Mouse (Mus musculus) ZHBTc4 (cell line): ENCODE data around the gene Tdo2.

ENCODE experiments used
- DNase-seq: peaks from one replicate; pipeline ENCODE4 v3.0.0-alpha.2; 2011; ENCODE audit warnings: low read depth, low spot score

The Tdo2 gene

DNA sequence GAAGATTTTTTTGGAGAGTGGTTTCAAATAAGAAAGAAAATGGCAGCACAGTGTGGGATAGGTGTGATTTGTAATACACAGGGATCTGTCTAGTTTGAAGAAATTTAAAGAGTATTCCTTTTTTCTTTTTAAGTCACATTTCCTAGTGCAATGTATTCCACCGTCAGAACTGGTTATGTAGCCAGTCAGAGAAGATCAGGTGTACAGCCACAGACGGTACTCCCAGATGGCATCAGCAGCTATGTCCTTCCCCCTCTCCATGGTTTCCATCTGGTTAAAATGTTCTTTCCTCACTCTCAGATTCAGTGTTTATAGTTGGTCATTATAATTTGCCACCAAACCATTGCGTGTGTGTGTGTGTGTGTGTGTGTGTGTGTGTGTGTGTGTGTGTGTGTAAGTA is 32.9 kb downstream of the Tdo2 start:
- DNase-seq: no peak

DNA sequence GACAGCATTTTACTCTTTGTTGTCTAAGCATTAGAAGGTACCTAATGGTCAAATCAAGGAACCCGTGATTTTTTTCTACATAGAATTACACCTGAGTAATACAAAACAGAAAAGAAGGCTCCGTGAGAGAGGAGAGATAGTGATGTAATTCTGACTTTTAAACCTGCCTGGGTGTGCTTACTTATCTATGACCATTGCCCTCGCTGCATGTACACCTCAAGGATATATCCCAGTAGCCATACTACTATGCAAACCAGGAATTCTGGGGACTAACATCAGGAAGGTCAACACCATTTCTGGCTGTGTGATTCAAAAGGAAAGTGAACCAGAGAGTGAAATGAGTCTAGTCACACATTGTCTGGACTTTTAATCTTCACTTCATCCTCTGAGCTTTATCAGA is 33.7 kb downstream of the Tdo2 start:
- DNase-seq: no peak

DNA sequence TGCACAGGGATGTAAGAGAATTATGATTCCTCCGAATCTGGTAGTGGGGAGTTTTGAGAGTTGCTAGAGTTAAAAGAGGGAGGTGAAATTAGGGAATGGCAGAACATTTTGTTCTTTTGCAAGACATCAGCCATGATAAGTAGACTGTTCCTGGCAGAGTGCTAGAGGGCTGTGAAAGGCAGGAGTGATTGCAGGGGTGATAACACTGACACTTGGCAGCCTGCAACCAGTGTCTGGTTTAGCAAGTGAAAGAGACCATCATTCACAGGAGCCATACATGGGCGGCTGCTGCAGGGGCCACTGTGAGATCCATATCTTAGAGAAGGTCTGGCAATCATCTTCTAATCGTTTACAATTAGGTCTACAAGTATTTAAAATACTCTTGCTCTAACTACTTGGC is 37.1 kb downstream of the Tdo2 start:
- DNase-seq: no peak

GRCm38 (mm10) chr3:81933348-81933747 is 42.7 kb downstream of the Tdo2 start:
- no peak for DNase-seq

DNA sequence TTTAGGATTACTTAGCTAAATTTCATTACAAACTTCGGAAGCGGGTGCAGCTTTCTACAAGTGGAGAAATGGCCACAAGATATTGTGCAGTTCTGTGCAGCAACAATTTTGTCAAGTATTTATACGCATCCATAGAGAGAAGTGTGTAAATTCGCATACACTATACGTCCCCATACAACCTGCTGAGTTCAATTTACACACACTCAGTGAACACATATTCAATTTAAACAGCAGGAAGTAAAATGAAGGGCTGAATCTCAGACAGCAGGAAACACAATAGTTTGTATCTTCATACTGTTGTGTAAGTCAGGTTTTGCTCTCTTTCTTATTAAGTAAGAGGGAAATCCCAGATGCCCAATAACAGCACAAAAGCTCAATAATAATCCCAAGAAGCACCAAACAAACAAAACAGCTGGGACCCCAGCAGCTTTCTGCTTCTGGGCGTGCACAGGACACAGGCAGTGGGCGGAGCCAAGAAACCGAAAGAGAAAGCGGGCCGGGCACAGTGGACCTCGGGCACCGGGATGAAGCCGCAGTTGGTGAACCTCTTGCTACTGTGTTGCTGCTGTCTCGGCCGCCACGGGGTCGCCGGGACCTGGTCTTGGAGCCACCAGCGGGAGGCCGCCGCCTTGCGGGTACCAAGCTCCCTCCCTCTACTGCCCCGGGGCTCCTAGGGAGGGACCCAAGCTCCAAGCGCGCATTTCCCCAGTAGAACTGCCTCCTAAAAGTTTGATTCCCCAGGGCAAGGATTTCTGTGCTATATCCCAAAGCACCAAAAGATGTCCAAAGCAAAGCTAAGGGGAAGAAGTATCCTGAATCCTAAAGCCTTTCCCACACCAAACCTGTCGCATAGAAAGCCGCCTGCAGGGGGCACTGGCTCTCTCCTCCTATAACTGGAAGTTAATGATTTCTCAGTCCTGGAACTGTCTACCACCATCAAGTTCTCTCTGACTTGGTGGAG is 43.6 kb downstream of the Tdo2 start, which contains the start of gene Ctso:
Gene Ctso, plus strand, starts transcription at position 461 of the 961 bp plus-strand sequence.
- DNase-seq: peak; percentile 76

DNA sequence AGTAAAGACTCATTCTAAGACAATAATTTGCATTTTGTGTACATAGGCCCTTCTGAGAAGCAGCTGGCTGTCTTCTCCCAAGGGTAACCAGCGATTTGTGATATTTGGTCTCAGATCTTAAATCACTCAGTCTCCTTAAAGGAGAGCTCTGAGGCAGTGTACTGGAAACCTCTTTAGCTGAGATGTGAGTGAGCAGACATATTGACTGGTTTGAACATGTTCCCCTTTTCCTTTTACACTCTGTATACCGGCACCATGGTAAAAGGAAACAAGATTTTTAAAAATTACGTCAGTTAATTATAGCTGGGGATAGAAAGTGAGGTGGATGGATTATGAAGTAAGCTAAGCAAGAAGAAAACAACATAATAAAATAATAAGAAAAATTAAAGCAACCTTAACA is 44.3 kb downstream of the Tdo2 start:
- no peak for DNase-seq

DNA sequence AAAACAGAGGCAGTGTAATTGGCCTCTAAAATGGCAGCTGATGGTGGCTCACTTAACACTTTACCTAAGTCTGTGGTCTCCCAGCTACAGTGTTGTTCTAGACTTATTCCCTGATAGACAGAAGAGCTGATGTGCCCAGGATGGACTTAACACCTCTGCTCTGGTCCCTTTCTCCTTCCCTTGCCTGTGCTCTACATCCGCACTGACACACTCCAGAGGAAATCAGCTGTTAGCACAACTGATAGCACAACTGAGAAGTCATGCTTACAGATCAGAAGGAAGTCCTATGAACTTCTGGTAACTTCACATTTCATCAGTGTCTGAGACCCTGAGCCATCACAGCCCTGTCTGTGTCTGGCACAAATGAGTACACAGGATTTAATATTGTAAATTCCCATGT is 46.9 kb downstream of the Tdo2 start:
- no peak for DNase-seq

- no peak for DNase-seq
These were observed 49.2 kb downstream of the Tdo2 start for GRCm38 (mm10) chr3:81926764-81927325.

DNA sequence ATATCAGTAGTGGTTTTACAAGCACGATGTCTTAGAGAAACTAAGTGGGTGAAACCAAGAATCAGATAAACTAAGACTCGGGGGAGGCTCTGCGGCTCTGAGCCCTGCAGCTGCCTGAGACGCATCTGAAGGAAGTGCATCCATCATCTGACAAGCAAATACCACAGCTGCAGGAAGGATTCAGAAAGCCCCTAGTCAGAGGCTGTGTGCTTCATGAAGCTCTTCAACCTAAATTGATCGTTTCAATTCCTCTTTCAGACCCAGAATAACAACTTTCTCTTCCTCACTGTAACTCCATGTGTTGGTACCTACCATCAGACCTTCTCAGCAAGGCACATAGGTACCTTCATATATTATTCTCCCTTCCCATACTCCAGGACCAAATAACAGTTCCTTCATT is 50.1 kb downstream of the Tdo2 start:
- no peak for DNase-seq

DNA sequence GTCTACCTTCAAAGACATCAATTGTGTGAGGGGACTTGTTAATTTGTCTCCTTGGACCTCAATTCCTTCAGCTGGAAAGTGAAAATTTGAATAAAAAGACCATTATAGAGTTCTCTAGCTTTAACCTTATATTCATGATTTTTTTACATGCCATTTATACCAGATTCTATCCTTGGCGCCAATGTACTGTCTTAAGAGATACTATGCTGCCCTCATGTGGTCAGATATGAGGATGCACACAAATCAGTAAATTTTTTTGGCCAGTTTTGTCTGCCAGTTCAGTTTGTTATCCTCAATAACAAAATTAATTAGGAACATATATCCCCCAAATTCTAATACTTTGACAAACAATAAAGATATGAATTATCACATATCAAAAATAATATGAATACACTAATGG is 51.1 kb downstream of the Tdo2 start:
- DNase-seq: peak; percentile 55

DNA sequence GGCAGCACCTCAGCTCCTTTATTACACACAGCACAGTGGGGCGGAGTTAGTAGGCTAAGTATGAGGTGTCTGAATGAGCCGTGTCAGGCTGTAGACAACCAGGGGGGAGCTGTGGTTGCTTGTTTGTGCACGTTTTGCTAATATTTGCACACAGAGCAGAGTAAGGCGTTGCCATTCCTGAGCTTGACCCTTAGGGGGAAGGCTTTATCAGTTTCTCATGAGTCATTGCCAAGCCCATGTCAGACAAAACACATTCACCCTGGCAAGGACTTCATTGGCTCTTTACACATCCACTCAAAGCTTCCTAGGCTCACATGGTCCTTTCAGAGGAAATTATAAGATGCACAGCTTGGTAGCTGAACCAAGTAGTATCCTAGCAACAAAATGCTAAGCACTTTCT is 53.1 kb downstream of the Tdo2 start:
- peak; percentile 7 for DNase-seq

DNA sequence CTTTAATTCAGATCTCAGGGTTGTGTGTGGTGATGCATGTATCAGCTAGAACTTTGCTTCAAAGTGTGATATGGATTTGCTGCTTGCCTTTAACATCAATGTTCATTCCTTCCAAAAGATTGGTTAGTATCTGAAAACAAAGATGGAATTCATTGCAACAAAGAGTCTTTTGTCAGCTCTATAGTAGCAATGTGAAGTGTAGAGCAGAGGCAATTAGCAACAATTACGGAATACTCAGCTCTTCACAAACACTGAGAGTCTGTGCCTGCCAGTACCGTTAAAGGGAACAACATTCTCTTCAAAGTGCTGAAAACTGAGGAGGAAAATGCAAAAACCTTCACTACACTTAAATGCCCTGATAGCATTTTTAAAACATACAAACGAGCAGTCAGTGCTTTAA is 56.3 kb downstream of the Tdo2 start:
- no peak for DNase-seq

DNA sequence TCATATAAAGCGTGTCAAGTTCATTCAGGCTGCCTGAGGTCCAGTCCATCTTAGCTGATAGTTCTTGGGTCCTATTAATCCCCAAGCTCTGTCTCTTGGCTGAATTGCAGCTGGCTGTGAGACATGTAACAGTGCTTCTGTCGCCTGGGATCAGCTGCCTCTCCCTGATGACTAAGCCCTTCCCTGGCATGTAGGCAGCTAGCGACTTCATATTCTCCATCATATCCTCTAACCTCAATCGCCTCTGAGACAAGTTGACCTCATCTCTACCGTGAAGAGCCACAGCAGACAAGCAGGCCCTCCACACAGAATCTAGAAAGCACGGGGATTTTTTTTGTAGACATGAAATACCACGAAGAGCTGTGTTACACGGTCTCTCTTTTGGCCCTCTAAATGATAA is 57.8 kb downstream of the Tdo2 start:
- no peak for DNase-seq

- no peak for DNase-seq
These were observed 58.6 kb downstream of the Tdo2 start for GRCm38 (mm10) chr3:81917354-81917935.

DNA sequence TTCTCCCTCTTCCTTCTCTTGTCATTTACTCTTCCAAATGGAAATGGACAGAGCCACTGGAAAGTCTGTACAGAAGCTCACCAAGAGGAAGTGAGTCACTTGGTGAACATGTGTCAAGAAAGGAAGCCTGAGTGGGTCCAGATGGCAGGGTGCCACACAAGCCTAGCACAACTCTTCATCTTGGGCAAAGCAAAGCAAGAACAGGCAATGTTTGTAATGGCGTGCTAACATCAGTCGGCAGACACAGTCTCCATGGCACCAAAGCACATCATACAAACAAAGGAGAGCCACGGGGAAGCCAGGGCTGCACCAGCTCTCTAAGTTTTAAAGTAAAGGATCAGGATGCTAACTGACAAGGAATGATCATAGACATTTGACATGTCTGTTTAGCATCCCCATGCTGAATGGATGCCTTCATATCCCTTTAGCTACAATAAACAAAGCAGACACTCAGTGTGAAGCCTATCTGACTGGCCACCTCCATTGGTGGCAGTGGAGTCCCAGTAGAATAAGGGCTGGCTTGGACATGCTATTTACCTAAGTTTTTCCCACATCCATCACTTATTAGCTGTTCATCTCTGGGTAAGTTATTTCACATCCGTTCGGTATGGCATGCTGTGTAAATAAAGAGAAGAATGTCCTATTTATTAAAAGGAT is 59.8 kb downstream of the Tdo2 start:
- DNase-seq: no peak

- DNase-seq: no peak
These were observed 65.5 kb downstream of the Tdo2 start for GRCm38 (mm10) chr3:81910286-81911036.
